Mouse (Mus musculus) erythroblast, adult 5-6 weeks (primary cell): ENCODE measurements around the gene Trim65. TPM values are rescaled to one million over a fixed set of nuclear protein-coding genes. Genes with fewer than 3 reads are reported as not detected.

Experiments
- ATAC-seq: replicated peaks from 2 replicates; pipeline ENCODE4 v1.8.0; 2016; ENCODE audit warnings: moderate number of reproducible peaks, mild to moderate bottlenecking, moderate TSS enrichment, inconsistent platforms; ENCODE audit not compliant: poor library complexity, low FRiP score, severe bottlenecking
- total RNA-seq, 2 experiments: library from RNA; stranded (forward) in 1 of 2; stranded (reverse) in 1 of 2; fragments of 150-400 nt in 1 of 2; fragments of 200-764, 138-1000 nt in 1 of 2; gene quantifications; 2 replicates each; pipeline versions ENCODE4 v1.2.3 to v1.2.4; 2015 to 2017; ENCODE audit warnings: low replicate concordance in 2 of 2

Trim65 gene
- total RNA-seq, 2 experiments from 2014 or later: 0.38 to 3.3 TPM

DNA sequence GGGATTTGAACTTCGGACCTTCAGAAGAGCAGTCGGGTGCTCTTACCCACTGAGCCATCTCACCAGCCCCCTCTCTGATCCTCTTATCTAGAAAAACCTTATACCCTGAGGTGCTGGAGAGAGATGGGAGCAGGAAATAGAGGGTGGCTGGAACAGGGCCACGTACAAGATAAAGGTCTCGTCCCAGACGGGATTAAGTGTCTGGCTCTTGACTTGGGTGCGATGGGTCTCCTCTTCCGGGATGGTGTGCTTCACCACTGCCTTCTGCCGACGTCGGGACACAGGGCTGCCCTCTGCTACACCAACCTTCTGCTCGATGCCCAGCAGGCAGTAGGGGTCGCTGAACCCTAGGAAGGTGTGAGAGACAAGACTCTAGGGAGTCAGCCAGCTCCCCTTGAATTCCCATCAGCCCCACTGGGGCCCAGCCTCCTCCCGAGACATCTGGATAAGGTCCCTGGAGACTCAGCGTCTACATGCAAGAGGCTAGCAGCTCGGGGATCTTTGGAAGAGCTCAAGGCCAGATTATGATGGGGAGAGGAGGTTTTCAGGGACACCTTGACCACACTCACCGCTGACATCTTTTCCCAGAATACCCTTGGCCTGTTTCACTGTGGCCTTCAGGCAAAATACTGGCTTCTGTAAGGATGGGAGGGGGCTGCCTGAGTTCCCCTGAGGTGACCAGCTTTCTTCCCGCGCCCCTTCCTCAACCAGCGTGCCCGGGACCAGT, 55.2 kb downstream of the Trim65 start:
- no peak for ATAC-seq

GRCm38 (mm10) chr11:116074436-116074991, 56.4 kb downstream of the Trim65 start:
- no peak for ATAC-seq

DNA sequence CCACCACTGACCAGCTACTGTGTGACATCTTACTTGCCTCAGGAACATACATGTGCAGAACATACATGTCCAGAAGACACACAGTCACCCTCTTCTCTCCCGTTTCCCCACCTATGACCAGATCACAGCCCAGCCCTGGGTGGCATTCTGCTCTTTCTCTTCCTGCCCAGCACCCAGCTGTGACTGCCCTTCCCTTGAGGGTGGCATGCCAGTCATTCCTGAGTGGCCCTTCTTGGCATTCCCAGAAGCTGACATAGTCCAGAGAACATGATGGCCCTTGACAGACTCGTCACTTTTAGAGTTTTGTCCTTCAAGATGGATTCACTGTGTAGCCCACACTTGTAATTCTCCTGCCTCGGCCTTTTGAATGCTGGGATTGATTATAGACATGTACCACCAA, 58.3 kb downstream of the Trim65 start:
- ATAC-seq: no peak

Other genes with a start within 250 kb of the Trim65 start
- gene Smim5, start 231.2 kb downstream of the Trim65 start, total RNA-seq (2015; ENCODE audit: low replicate concordance): 14.2 and 17.9 TPM in 2 replicates
- 17.1 and 19.2 TPM in 2 replicates for gene Smim5, start 231.2 kb downstream of the Trim65 start, total RNA-seq (2017; ENCODE audit: low replicate concordance)
- gene Smim6, start 219.1 kb downstream of the Trim65 start, total RNA-seq (2015; ENCODE audit: low replicate concordance): 7.5 and 7.9 TPM in 2 replicates
- gene Smim6, start 219.1 kb downstream of the Trim65 start, total RNA-seq (2017; ENCODE audit: low replicate concordance): 0.26 and 1.5 TPM in 2 replicates
- 3.6 and 6.3 TPM in 2 replicates for gene Sap30bp, start 197.8 kb downstream of the Trim65 start, total RNA-seq (2015; ENCODE audit: low replicate concordance)
- 75.6 and 96.5 TPM in 2 replicates for gene Sap30bp, start 197.8 kb downstream of the Trim65 start, total RNA-seq (2017; ENCODE audit: low replicate concordance)
- 6.3 and 8.3 TPM in 2 replicates for gene Recql5, start 197.7 kb downstream of the Trim65 start, total RNA-seq (2015; ENCODE audit: low replicate concordance)
- 15.3 and 31.6 TPM in 2 replicates for gene Recql5, start 197.7 kb downstream of the Trim65 start, total RNA-seq (2017; ENCODE audit: low replicate concordance)
- not detected in 2 replicates for gene Itgb4, start 156.4 kb downstream of the Trim65 start, total RNA-seq (2015; ENCODE audit: low replicate concordance)
- gene Itgb4, start 156.4 kb downstream of the Trim65 start, total RNA-seq (2017; ENCODE audit: low replicate concordance): not detected in 2 replicates
- gene Galk1, start 118.4 kb downstream of the Trim65 start, total RNA-seq (2015; ENCODE audit: low replicate concordance): 1.5 and 4.8 TPM in 2 replicates
- 3.6 and 4.5 TPM in 2 replicates for gene Galk1, start 118.4 kb downstream of the Trim65 start, total RNA-seq (2017; ENCODE audit: low replicate concordance)
- 366 and 401 TPM in 2 replicates for gene H3f3b, start 103.2 kb downstream of the Trim65 start, total RNA-seq (2015; ENCODE audit: low replicate concordance)
- gene H3f3b, start 103.2 kb downstream of the Trim65 start, total RNA-seq (2017; ENCODE audit: low replicate concordance): 384 and 542 TPM in 2 replicates
- gene Unk, start 100.8 kb downstream of the Trim65 start, total RNA-seq (2015; ENCODE audit: low replicate concordance): 4.2 and 6.9 TPM in 2 replicates
- 7.9 and 17.3 TPM in 2 replicates for gene Unk, start 100.8 kb downstream of the Trim65 start, total RNA-seq (2017; ENCODE audit: low replicate concordance)
- gene Unc13d, start 53.2 kb downstream of the Trim65 start, total RNA-seq (2015; ENCODE audit: low replicate concordance): 4.2 and 4.8 TPM in 2 replicates
- gene Unc13d, start 53.2 kb downstream of the Trim65 start, total RNA-seq (2017; ENCODE audit: low replicate concordance): 4.3 and 7.0 TPM in 2 replicates
- gene Wbp2, start 44.1 kb downstream of the Trim65 start, total RNA-seq (2015; ENCODE audit: low replicate concordance): 105 and 125 TPM in 2 replicates
- gene Wbp2, start 44.1 kb downstream of the Trim65 start, total RNA-seq (2017; ENCODE audit: low replicate concordance): 58.0 and 68.8 TPM in 2 replicates
- gene Trim47, start 3.9 kb downstream of the Trim65 start, total RNA-seq (2015; ENCODE audit: low replicate concordance): 1.0 and 2.5 TPM in 2 replicates
- gene Trim47, start 3.9 kb downstream of the Trim65 start, total RNA-seq (2017; ENCODE audit: low replicate concordance): 1.3 TPM in 1 of 2 replicates, not detected in the other
- gene Mrpl38, start 7.7 kb upstream of the Trim65 start, total RNA-seq (2015; ENCODE audit: low replicate concordance): 10.0 and 19.8 TPM in 2 replicates
- gene Mrpl38, start 7.7 kb upstream of the Trim65 start, total RNA-seq (2017; ENCODE audit: low replicate concordance): 5.2 and 6.7 TPM in 2 replicates
- gene Fbf1, start 37.0 kb upstream of the Trim65 start, total RNA-seq (2015; ENCODE audit: low replicate concordance): 6.1 and 14.6 TPM in 2 replicates
- gene Fbf1, start 37.0 kb upstream of the Trim65 start, total RNA-seq (2017; ENCODE audit: low replicate concordance): 6.0 and 6.7 TPM in 2 replicates
- gene Ten1, start 67.7 kb upstream of the Trim65 start, total RNA-seq (2015; ENCODE audit: low replicate concordance): 10.4 and 14.4 TPM in 2 replicates
- 2.7 and 6.4 TPM in 2 replicates for gene Ten1, start 67.7 kb upstream of the Trim65 start, total RNA-seq (2017; ENCODE audit: low replicate concordance)
- gene Acox1, start 67.9 kb upstream of the Trim65 start, total RNA-seq (2015; ENCODE audit: low replicate concordance): 8.3 and 8.6 TPM in 2 replicates
- 11.3 and 12.7 TPM in 2 replicates for gene Acox1, start 67.9 kb upstream of the Trim65 start, total RNA-seq (2017; ENCODE audit: low replicate concordance)
- not detected in 2 replicates for gene Evpl, start 106.9 kb upstream of the Trim65 start, total RNA-seq (2015; ENCODE audit: low replicate concordance)
- 0.09 and 0.56 TPM in 2 replicates for gene Evpl, start 106.9 kb upstream of the Trim65 start, total RNA-seq (2017; ENCODE audit: low replicate concordance)
- gene Srp68, start 143.1 kb upstream of the Trim65 start, total RNA-seq (2015; ENCODE audit: low replicate concordance): 7.5 and 11.7 TPM in 2 replicates
- 8.5 and 15.1 TPM in 2 replicates for gene Srp68, start 143.1 kb upstream of the Trim65 start, total RNA-seq (2017; ENCODE audit: low replicate concordance)
- gene Galr2, start 149.8 kb upstream of the Trim65 start, total RNA-seq (2015; ENCODE audit: low replicate concordance): not detected in 2 replicates
- gene Galr2, start 149.8 kb upstream of the Trim65 start, total RNA-seq (2017; ENCODE audit: low replicate concordance): not detected in 2 replicates
- gene Exoc7, start 176.1 kb upstream of the Trim65 start, total RNA-seq (2015; ENCODE audit: low replicate concordance): 12.1 and 34.6 TPM in 2 replicates
- 7.8 and 14.1 TPM in 2 replicates for gene Exoc7, start 176.1 kb upstream of the Trim65 start, total RNA-seq (2017; ENCODE audit: low replicate concordance)
- gene Foxj1, start 204.3 kb upstream of the Trim65 start, total RNA-seq (2015; ENCODE audit: low replicate concordance): not detected in 2 replicates
- gene Foxj1, start 204.3 kb upstream of the Trim65 start, total RNA-seq (2017; ENCODE audit: low replicate concordance): not detected in 2 replicates